Mouse (Mus musculus) megakaryocyte, adult 5-6 weeks (primary cell): Measurements from ENCODE around the gene Secisbp2. TPM values are rescaled to one million over a fixed set of nuclear protein-coding genes. Genes with fewer than 3 reads are reported as not detected.

Source experiments
- ATAC-seq: 2 replicates; pipeline ENCODE4 v1.8.0; 2016; ENCODE audit warnings: mild to moderate bottlenecking, inconsistent platforms; ENCODE audit not compliant: poor library complexity, severe bottlenecking
- total RNA-seq, 2 experiments: library from RNA; stranded (forward) in 1 of 2; stranded (reverse) in 1 of 2; fragments of 153-499, 151-499 nt in 1 of 2; fragments of 221-1000, 200-1000 nt in 1 of 2; gene quantifications; 2 replicates each; pipeline versions ENCODE4 v1.2.3 to v1.2.4; 2015 to 2017

The Secisbp2 gene
- total RNA-seq, 2 experiments from 2014 or later: 14.0 to 21.9 TPM

DNA sequence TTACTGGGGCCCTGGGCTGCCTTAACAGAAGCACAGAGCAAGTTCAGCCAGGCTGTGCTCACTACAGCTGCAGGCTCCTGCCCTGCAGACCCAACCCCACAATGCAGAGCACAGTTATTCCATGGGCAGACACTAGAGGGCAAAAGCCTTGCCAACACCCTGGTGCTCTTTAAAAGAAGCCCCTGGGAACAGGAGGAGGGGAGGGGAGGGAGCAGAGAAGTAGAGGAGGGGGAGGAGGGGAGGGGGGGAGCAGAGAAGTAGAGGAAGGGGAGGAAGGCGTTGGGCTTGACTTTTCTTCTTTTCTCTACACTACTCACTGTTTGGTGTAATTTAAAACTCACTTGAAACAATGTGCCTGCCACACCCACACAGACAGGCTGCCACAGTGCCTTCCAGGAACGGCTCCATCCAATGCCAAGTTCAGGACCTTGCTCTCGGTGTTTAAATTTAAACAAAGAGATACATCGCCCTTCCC, 78.4 kb downstream of the Secisbp2 start:
- ATAC-seq: no peak

GRCm38 (mm10) chr13:51731474-51731873, 80.0 kb downstream of the Secisbp2 start:
- no peak for ATAC-seq

DNA sequence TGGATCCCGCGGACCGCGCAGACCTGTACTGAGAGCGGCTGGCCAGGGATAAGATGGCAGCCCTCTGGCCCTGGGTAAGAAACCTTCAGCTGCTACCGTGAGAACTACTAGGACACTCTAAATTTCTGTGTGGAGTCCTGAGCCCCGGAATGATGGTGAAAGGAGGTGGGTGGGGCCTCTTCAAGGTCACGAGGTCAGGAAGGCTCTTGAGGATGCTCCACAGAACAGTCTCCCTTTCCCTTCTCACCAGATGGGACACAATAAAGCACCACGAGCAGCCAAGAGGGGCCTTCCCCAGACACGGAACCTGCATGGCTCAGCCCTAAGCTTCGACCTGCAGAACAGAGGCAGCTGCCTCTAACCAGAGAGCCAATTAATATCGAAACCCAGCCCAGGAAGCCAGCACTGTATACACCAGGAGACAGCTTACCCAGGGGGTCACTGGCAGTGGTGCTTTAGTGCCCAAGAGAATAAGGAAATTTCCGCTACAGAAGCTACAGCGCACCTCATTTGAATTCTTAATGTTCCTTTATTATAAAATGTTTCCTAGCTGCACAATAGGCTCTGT, 80.7 kb downstream of the Secisbp2 start:
- no peak for ATAC-seq

Other genes starting within 250 kb of the Secisbp2 start
- 1.8 and 2.6 TPM in 2 replicates for gene S1pr3, start 243.1 kb upstream of the Secisbp2 start, total RNA-seq (2015)
- gene S1pr3, start 243.1 kb upstream of the Secisbp2 start, total RNA-seq (2017): 1.1 and 1.6 TPM in 2 replicates
- not detected in 2 replicates for gene Shc3, start 82.3 kb upstream of the Secisbp2 start, total RNA-seq (2015)
- not detected in 2 replicates for gene Shc3, start 82.3 kb upstream of the Secisbp2 start, total RNA-seq (2017)
- gene Cks2, start 6.5 kb upstream of the Secisbp2 start, total RNA-seq (2015): 282 and 302 TPM in 2 replicates
- gene Cks2, start 6.5 kb upstream of the Secisbp2 start, total RNA-seq (2017): 143 and 170 TPM in 2 replicates
- 99.8 and 110 TPM in 2 replicates for gene Sema4d, start 142.1 kb downstream of the Secisbp2 start, total RNA-seq (2015)
- 54.1 and 66.6 TPM in 2 replicates for gene Sema4d, start 142.1 kb downstream of the Secisbp2 start, total RNA-seq (2017)
- gene Gadd45g, start 195.0 kb downstream of the Secisbp2 start, total RNA-seq (2015): 2.6 and 4.4 TPM in 2 replicates
- gene Gadd45g, start 195.0 kb downstream of the Secisbp2 start, total RNA-seq (2017): 8.7 and 11.2 TPM in 2 replicates